Mouse (Mus musculus): ENCODE data around the gene Gm9918.
"Not testable (repeated sequence)": the region's sequence is repeated elsewhere in the genome, so short reads cannot be mapped to it uniquely, and the experiment has no call there.

Gene Gm9918

DNA sequence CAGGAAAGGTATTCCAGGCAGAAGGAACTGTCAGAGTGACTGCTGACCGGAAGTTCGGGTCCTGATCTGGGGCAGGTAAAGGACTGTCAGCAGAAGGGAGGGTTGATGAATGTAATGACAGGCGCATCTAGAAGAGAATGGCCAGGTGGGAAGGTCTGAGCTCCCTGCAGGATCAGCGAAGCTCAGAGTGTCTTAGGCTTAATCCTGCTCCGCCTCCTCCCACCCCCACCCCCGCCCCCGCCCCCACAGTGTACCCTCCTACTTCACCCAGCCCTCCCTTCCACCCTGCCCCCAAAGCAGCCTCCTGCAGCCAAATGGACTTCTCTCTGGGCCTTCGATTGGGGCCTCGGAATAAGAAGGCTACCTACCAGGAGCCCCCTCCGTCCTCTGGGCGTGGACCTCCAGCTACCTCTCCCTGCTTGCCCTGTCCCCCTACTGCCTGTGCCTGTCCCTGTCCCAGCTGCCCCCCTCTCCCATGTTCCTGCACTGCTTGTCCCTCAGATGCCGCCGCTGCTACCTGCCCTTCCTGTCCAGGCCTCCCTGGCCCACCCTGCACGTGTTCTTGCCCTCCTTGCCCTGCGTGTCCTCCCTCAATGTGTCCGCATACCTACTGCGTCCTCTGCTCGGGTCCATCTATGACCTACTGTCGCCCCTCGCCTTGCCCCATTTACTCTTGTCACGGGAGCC, at the start of gene Gm9918:
Gene Gm9918 (plus strand): TSS at position 290 of the 687 bp plus-strand sequence.
- no peak for DNase-seq (ENCODE audit: low read depth)

- DNase-seq (ENCODE audit: low read depth), result no peak
Observed at GRCm38 (mm10) chr15:102222386-102222785, 48.0 kb upstream of the Gm9918 start.

DNA sequence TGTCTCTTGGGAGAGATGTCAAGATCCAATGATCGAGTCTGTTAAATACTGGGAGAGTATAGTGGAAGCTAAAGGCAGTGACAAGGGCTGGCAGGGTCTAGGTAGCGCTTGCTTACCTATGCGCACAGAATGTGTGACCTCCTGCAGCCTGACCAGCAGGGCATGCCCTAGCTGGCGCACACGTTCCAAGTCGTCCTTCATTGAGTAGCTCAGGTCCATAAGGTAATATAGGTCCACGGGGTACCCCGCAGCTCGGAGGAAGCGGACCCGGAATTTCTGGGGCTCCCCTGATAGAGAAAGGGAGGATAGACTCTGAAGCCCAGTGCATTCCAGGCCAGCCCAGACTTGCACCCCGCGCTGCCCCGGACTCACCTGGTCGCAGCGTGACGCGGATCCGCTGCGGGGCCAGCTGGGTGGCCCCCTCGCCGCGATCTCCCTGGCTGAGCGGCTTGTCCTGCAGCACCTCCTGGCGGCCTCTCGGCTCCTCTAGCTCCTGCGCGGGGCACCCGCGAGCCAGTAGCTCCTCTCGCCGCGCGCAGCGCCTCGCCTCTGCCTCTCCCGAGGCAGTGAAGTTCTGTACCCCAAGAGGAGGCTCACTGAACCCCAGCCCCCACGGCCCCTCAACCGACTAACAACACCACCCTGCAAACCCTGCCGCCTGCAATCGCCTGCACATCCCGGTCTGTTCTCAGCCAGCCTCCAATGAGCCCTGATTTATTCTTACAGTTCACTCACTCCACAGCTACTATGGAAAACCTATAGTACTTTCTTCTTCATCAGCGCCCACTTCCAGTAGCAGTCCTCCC, 46.0 kb upstream of the Gm9918 start:
- DNase-seq (ENCODE audit: low read depth), result peak; percentile 81

DNA sequence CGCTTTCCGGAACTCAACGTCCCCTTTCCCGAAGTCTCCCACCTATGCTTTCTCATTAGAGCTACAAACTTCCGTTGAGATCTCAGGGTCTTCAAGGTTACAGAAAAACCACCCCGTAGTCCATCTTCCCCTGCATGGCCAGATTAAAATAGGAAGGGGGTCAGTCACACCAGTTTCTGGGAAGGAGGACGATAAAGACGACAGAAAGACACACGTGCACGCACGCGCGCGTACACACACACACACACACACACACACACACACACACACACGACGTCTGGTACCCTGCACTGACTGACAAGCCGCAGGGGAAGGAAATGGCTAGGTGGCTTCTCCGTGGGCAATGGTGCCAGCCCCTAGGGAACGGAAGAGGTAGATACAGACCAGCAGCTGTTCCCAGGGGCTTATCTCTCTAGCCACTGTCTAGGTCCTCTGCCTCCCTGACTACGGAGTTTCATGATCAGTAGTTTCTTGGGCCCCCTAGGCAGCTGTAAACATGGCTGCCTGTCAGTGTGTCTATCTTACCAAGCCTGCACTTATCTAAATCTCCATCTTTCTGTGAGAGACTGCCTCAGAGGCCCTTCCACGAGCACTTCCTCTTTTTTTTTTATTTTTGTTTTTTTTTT, 45.3 kb upstream of the Gm9918 start:
- DNase-seq (ENCODE audit: low read depth), result peak; percentile 86

DNA sequence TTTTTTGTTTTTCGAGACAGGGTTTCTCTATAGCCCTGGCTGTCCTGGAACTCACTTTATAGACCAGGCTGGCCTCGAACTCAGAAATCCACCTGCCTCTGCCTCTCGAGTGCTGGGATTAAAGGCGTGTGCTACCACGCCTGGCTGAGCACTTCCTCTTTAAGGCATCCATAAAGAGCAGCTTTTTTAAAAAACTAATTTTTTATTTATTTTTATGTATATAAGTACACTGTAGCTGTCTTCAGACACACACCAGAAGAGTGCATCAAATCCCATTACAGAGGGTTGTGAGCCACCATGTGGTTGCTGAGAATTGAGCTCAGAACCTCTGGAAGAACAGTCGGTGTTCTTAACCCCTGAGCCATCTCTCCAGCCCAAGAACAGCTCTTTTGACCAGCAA, 44.7 kb upstream of the Gm9918 start:
- not testable (repeated sequence) for DNase-seq (ENCODE audit: low read depth)

- DNase-seq (ENCODE audit: low read depth), result no peak
Observed at GRCm38 (mm10) chr15:102230408-102231321, 39.7 kb upstream of the Gm9918 start.

DNA sequence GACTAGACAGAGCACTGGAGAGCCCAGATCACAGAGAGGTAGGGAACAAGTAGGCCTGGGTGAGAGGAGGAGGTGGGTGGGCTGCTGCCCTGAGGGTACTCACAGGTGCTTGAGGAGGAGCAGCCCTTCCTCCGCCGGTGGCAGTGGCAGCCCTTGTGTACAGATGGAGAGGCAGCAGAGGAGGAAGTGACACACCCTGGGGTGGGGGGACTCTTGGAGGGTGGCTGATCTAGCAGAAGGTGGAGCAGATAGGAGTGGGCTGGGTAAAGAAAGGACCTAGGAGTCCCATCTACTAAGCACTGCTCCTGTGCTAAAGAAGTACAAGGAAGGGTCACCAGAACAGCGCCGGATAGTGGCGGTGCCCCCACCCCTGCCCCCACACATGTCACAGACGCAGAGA, 38.6 kb upstream of the Gm9918 start, which contains the start of gene Itgb7:
Gene Itgb7 (minus strand): TSS at position 197 of the 400 bp plus-strand sequence.
- DNase-seq (ENCODE audit: low read depth), result peak; percentile 69

- DNase-seq (ENCODE audit: low read depth), result no peak
Observed at GRCm38 (mm10) chr15:102232764-102233163, 37.6 kb upstream of the Gm9918 start.

- no peak for DNase-seq (ENCODE audit: low read depth)
Observed at GRCm38 (mm10) chr15:102233896-102234295, 36.5 kb upstream of the Gm9918 start.

- DNase-seq (ENCODE audit: low read depth), result no peak
Observed at GRCm38 (mm10) chr15:102235371-102236027, 34.9 kb upstream of the Gm9918 start.

DNA sequence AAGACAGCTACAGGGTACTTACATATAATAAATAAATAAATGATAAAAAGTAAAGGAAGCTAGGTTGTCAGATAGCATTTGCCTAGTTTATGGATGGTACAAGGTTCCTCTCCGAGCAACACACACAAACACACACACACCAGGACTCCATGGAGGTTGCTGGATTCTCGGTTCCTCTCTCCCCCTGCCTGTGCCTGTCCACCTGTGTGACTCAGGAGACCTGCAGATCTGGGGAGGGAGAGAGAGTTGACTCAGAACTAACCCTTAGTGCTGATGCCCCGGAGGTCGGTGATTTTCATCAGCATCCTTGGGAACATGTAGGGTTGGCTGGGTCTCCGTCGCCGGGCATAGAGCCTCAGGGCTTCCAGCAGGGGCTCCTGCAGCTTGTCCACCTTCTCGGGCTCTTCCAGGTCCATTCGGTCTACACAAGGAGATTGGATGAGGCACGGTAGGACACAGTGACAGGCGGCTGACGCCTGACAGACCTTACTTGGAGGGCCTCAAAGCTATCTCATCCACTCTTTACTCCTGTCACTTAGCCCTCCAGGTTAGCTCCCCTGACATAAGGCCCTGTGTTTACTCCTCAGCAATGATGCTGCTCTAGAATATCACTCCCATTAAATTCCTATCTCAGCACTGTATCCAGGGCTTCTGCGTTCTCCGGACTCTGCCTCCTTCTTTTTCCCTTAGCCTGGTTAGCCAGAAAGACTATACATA, 31.7 kb upstream of the Gm9918 start:
- DNase-seq (ENCODE audit: low read depth), result no peak

DNA sequence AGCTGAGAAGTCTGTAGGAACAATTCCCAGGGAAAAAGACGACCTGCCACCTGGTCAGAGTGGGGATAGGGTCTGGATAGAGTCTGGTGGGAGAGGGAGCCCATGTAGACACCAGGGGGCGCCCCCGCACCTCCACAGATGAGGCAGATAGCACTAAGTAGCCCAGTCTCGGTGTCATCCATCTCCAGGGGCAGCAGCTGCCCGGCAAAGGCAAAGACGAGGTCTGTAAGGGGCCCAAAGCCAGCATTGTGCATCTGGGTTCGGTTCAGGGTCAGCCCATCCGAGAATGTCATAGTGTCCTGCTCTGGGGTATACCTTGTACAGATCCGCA, 31.1 kb upstream of the Gm9918 start:
- peak; percentile 86 for DNase-seq (ENCODE audit: low read depth)

DNA sequence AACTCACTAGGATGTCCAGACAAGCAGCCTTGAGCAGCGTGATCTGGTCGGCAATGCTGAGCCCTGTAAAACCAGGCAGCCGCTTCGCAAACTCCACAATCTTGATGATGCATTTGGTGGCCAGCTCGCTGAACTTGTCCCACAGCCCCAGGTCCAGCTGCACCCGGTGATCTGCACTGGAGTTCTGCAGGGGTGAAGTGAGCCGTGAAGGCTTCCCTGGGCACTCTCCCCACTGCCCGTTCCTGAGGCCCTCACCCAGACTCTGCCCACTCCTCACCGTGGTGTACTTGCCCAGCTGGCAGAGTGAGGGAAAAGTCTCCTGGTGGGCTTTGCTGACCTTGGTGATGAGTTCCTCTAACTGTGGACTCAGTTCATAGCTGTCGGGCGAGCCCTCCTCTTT, 30.5 kb upstream of the Gm9918 start:
- DNase-seq (ENCODE audit: low read depth), result no peak

DNA sequence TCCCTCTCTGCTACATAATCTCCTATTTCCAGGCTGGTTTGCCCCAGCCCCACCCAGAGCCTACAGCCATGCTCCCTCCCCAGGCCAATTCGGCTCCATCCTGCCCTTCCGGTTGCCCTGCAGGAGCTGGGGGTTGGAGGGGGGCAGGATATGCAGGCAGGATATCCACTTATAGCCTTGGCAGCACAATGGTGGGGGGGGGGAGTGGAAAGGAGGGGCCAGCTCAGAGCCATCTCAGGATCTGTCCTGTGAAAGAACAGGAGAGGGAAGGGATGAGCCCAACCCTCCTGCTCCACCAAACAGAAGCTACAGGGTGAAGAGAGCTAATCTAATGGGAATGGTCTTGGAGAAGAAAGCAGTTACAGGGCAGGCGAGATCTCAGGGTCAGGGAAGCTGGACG, 29.8 kb upstream of the Gm9918 start:
- DNase-seq (ENCODE audit: low read depth), result no peak

- DNase-seq (ENCODE audit: low read depth), result no peak
Observed at GRCm38 (mm10) chr15:102242404-102243228, 27.7 kb upstream of the Gm9918 start.

DNA sequence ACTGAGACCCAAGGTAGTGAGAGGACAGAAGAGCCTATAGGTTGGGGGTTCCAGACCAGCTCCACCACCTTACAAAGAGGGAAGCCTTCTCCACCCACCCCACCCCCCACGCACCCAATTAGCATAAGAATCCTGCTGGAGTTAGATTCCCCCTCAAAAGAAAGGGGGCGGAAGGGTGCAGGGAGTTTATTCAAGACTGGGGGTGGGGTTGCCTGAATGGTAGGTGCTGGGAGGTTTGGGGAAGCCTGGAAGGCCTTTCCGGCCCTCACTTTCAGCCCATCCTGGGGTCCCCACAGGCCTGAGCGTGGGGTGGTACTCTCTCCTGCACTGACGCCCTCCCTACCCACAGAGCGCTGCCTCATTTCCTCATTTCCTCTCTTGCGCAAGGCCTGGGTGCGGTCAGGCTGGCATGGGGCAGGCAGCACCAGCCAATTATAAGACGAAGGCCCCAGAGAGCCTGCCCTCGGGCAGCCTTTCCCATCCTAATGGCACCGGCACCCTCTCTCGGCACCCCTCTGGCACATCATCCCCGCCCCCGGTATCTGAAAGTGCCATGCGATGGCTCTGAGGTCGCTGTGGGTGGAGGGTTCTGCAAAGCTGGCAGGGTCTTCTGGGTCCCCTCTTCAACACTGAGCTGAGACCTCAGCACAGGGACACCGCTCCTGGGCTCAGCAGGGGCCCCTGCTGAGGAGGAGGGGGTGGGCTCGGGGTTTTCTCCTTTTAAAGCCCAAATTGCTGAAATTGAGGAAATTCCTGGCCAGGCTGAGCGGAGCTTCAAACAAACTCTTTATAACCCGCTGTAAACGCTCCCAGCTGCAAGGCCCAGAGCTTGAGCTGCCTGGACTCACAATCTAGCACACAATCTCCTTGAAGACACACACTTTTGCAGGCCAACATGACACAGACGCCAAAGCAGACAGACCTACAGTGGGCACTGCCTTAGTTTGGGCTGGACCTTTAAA, 26.9 kb upstream of the Gm9918 start:
- no peak for DNase-seq (ENCODE audit: low read depth)

GRCm38 (mm10) chr15:102244306-102245191, 25.8 kb upstream of the Gm9918 start:
- DNase-seq (ENCODE audit: low read depth), result no peak

DNA sequence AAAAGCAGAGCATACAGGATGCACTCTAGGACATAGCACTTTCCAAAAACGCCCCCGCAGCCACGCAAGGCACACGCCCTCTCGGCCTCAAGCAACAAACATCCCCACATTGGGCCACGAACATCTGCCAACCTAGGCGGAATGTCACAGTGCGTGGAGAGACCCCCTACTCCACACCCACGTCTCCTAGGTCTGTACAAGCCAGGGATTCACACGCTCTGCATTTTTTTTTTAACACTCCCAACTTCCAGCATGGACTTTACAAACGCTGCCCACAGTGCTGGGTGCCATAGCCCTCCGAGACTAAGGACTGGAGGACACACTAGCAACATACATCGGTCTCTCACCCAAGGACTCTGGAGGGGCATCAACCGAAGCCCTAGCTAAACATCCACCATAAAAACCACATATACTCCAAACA, 24.9 kb upstream of the Gm9918 start:
- DNase-seq (ENCODE audit: low read depth), result no peak
